20 mouse cellular contexts compared by ENCODE assay signal in the genomic region with DNA sequence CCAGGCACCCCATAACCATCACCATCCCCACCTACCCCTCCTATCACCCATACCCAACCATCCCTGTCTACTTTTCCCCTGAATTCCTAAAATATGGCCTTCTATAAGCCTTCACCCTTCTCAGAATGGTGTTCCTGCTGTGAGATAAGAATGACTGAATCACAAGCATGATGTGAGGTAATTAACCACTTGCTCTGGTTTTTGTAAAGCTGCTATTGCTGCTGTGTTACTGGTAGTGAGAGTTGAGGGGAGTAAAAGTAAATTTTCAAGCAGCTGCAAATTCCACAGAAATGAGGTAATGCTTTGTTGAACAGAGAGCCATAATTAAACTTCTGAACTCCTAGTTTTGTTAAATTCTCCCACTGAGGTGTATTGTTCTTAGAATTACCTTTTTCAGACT. TPM values are rescaled to one million over a fixed set of nuclear protein-coding genes. Genes with fewer than 3 reads are reported as not detected.
A peak's percentile ranks its signal among the peaks of the same experiment; 100 is the strongest.
DNase-seq lines count a peak whose midpoint lies in the region; ATAC-seq and TF ChIP-seq lines count a peak whose summit lies in the region.
"Had no signal": no experiment of that assay in that cellular context is flagged by ENCODE, and none has a peak within 500 bp of the region (broad histone marks: within the 10 kb centered on the region; RNA-seq: fewer than 3 reads in every experiment).

No protein-coding gene starts in this region.

- no peaks in the 10 kb centered on the region for H3K9me3 ChIP-seq in forebrain, embryonic 12.5 days
- H3K9me3 ChIP-seq in forebrain, postnatal 0 days (ENCODE audit: low read length): no peaks in the 10 kb centered on the region
- H3K9me3 ChIP-seq: embryonic facial prominence, embryonic 15.5 days; heart, embryonic 10.5 days; intestine, embryonic 15.5 days had no signal

- H3K36me3 ChIP-seq in forebrain, embryonic 12.5 days (replicated peaks): no peaks in the 10 kb centered on the region
- H3K36me3 ChIP-seq in forebrain, postnatal 0 days (ENCODE audit: insufficient read depth): no peaks in the 10 kb centered on the region
- H3K36me3 ChIP-seq: embryonic facial prominence, embryonic 15.5 days; heart, embryonic 10.5 days; intestine, embryonic 15.5 days had no signal

- no peak overlapping the region for H3K4me2 ChIP-seq in forebrain, embryonic 12.5 days
- no peak overlapping the region for H3K4me2 ChIP-seq in forebrain, postnatal 0 days (ENCODE audit: low read depth)
- H3K4me2 ChIP-seq: embryonic facial prominence, embryonic 15.5 days; hindbrain, embryonic 14.5 days; intestine, embryonic 15.5 days had no signal

- peak; percentile 36; the same call in 1 of the 2 replicates for ATAC-seq in forebrain, embryonic 12.5 days (ENCODE audit: low FRiP score)
- ATAC-seq in forebrain, postnatal 0 days: no peak
- ATAC-seq: CD4-positive, CD25-positive, alpha-beta regulatory T cell, adult 4 months; forebrain, embryonic 14.5 days; intestine, embryonic 15.5 days had no signal

- no peaks in the 10 kb centered on the region for H3K27me3 ChIP-seq in forebrain, embryonic 12.5 days
- H3K27me3 ChIP-seq in forebrain, postnatal 0 days (ENCODE audit: insufficient read depth, low read length): no peaks in the 10 kb centered on the region
- H3K27me3 ChIP-seq: embryonic facial prominence, embryonic 15.5 days; intestine, embryonic 15.5 days had no signal

- no peak for TF ChIP-seq CTCF in forebrain, postnatal 0 days (IDR thresholded peaks at IDR 0.05; ENCODE audit: low read depth)

- no peak overlapping the region for H3K9ac ChIP-seq in forebrain, embryonic 12.5 days
- no peak overlapping the region for H3K9ac ChIP-seq in forebrain, postnatal 0 days
- H3K9ac ChIP-seq: embryonic facial prominence, embryonic 15.5 days; hindbrain, embryonic 14.5 days; intestine, embryonic 15.5 days had no signal

- H3K4me1 ChIP-seq in forebrain, embryonic 12.5 days: no peaks in the 10 kb centered on the region
- no peaks in the 10 kb centered on the region for H3K4me1 ChIP-seq in forebrain, postnatal 0 days (ENCODE audit: insufficient read depth)
- H3K4me1 ChIP-seq: embryonic facial prominence, embryonic 15.5 days; heart, embryonic 10.5 days; intestine, embryonic 15.5 days had no signal

- H3K4me3 ChIP-seq in forebrain, embryonic 12.5 days (replicated peaks): no peak overlapping the region
- H3K4me3 ChIP-seq in forebrain, postnatal 0 days (ENCODE audit: low read depth, low read length): no peak overlapping the region
- H3K4me3 ChIP-seq: embryonic facial prominence, embryonic 15.5 days; heart, embryonic 10.5 days; intestine, embryonic 15.5 days had no signal

- no peak for DNase-seq in forebrain, postnatal 0 days
- DNase-seq in ES-CJ7 (ENCODE audit: low read depth, low spot score) (peak; percentile 13), ZHBTc4 (ENCODE audit: low read depth, low spot score) (peak; percentile 44)
- DNase-seq in heart, postnatal 10 days: no peak
- DNase-seq in spleen, adult 18-20 months: no peak
- DNase-seq: adrenal gland, adult 2 months; adrenal gland, postnatal 25 days; cerebellum, adult 2 months; cerebellum, postnatal 10 days; gastrocnemius, postnatal 10 days; heart, adult 18-20 months; heart, postnatal 14 days; kidney, adult 18-20 months had no signal

- intact Hi-C loops in heart, postnatal 10 days (cut with DNase I): no loop called here

- H3K27ac ChIP-seq in forebrain, embryonic 12.5 days: no peak overlapping the region
- H3K27ac ChIP-seq in forebrain, postnatal 0 days (ENCODE audit: low read depth, low read length): no peak overlapping the region
- H3K27ac ChIP-seq: embryonic facial prominence, embryonic 15.5 days; heart, embryonic 10.5 days; hindbrain, embryonic 14.5 days; intestine, embryonic 15.5 days had no signal

RNA-seq across cellular contexts. Expression of a gene that starts 48.2 kb away (rescaled TPM):
- polyA plus RNA-seq in forebrain, embryonic 12.5 days (2016; fragmentation: Nextera tagmentation; extraction: Ambion mirVana): 11.6 and 13.3 TPM in 2 replicates
- 19.4 and 21.4 TPM in 2 replicates for total RNA-seq in forebrain, postnatal 0 days (2014; rRNA removed)
- 3.4 and 7.8 TPM in 2 replicates for polyA plus RNA-seq in forebrain, postnatal 0 days (2015; fragmentation: Nextera tagmentation; extraction: Ambion mirVana)
- total RNA-seq in heart, postnatal 10 days (2021): 10 to 100 TPM; 21.7 to 22.3 TPM

Comparison
In these comparisons a context has a peak if more than half of its experiments do, and no peak if none do; other contexts are left out.
1. DNase-seq: peak in ES-CJ7 (single experiment) and ZHBTc4 (single experiment); none in forebrain, postnatal 0 days (single experiment), heart, postnatal 10 days (0 of 2) and spleen, adult 18-20 months (0 of 2).